Mouse (Mus musculus) NIH3T3 (cell line): ENCODE measurements around the gene Sdhb.

Source experiments
- DNase-seq: peaks from one replicate; pipeline ENCODE4 v3.0.0-alpha.2; 2012; ENCODE audit warnings: low read depth

Gene Sdhb

DNA sequence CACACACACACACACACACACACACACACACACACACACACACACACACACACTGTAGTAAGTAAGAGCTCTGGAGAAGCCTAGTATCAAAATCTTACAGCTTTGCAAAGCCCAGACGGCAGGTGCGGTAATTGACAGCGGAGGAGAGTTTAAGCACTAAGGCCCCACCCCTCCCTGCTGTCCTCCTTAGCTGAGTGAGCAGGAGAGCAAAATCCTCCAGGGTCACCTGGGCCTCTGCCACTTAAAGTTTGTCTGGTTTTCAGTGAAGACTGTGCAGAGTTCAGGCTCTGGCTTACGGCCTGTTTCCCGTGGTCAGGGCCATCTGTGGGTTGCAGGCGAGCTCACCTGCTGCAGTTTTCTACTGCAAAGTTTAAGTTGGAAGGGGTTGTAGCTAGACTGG is 12.5 kb upstream of the Sdhb start:
- no peak for DNase-seq

DNA sequence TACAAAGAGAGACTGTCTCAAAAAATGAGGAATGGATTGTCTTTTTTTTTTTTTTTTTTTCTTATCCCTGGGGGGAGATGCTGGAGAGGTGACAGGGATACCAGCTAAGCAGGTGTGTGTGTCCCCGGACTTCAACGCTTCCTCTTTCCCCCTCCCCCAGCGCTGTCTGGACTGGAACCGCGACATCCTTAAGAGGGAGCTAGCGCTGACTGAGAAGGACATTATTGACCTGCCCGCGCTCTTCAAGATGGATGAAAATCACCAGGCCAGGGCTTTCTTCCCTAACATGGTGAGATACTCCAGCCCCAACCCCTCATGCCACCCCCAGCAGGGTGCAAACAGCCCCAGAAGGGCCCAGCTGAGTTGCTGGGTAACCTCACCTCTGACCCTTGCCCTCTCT is 12.0 kb upstream of the Sdhb start:
- no peak for DNase-seq

DNA sequence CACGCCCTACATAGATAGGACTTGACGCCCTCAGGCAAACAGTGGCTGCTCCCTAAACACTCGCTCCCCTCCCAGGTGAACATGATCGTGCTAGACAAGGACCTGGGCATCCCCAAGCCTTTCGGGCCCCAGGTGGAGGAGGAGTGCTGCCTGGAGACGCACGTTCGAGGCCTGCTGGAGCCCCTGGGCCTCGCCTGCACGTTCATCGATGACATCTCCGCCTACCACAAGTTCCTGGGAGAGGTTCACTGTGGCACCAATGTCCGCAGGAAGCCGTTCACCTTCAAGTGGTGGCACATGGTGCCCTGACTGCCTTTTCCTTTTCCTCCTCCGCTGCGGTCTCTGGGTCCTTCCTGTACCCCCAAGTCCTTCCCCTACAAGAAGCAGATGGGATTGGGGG is 11.4 kb upstream of the Sdhb start:
- no peak for DNase-seq

DNA sequence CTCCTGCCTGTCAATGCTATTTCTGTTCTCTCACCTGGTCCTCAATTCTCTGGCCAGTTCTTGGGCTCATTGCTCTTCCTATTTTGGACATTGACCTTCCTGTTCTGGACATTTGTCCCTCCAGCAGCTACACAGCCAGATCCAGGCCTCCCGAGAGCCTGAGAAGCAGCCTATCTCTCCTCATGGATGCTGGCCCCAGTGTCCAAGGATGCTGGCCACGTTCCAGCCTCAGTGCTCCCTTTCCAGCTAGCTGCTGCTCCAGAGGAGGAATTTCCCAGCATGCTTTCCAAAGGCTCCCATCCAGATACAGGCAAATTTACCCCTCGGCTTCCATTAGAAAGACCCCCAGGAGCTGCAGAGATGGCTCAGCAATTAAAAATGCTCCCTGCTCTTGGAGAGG is 10.4 kb upstream of the Sdhb start:
- DNase-seq: no peak

DNA sequence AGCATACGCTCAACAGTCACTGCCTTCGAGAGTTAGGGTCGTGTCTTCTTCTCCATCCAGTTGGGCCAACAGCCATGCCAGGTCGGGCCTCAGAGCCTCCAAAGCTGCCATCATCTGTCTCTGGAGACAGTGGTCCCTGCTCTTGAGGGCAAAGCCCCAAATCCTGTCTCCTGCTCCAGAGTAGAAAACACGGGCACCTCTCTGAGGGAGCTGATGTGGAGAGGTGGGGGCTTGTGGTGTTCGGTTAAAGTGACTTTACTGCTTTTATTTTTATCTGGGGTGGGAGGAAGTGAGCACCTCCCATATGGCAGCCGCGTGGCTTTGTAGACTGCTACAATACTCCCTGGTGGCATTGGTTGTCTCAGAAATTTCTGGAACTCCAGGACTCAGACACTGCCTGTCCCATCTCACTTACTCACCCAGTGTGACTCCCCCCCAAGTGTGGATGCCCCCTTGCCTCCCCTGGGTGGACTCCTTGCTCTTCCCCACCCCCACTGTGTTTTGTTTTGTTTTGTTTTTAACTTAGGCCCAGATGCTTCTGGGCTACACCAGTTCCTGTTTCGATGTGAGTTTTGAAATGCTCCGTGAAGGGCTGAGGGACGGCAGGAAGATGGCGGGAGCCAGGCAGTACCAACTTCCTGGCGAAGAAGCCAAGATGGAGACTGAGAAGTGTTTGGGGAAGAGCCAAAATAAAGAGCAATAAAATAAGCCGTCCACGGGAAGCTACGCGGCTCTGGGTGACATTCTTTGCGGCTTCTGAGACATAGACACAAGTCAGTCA is 9.0 kb upstream of the Sdhb start:
- DNase-seq: no peak

DNA sequence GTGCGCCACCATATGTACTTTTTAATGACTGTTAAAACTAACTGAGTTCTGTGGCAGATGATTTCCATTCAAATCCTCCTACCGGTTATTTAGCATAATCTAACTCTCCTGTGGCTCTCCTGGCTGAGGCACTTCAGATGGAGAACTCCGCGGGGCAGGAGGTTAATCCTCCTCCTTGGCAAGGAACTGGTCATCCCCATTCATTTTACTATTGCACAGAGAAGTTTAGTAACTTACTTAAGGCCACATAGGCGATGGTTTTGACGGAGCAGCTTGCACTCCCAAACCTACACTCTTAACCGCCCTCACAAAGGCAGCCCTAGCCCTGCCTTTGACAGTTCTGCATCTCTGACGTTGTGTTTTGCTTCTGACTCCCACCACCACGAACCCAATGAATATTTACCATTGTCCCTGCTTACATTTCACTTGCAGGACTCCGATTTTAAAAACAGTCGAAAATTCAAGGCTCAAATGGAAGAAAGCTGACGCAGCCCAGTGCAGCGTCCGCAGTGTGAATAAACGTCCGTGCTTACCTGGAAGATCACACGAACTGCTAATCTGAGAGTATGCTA is 3.8 kb upstream of the Sdhb start:
- DNase-seq: no peak

DNA sequence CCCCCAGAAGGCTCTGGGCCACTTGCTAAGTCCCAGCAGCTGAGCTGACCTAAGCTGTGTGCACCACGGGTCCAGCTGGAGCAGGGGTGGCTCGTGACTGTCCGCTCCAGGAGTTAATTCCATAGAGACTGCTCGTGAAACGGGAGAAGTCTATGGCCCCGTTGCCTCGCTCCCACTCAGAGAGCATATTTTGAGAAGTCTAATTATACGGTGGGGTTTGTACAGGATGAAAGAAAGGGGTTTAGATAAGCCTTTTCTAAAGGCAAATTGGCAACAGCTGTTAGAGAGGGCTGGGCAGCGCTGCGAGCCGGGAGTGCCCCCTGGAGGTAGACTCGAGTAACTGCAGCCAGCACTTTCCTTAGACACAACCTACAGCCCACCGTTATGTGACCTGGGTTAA is 3.3 kb upstream of the Sdhb start:
- DNase-seq: peak; percentile 73

DNA sequence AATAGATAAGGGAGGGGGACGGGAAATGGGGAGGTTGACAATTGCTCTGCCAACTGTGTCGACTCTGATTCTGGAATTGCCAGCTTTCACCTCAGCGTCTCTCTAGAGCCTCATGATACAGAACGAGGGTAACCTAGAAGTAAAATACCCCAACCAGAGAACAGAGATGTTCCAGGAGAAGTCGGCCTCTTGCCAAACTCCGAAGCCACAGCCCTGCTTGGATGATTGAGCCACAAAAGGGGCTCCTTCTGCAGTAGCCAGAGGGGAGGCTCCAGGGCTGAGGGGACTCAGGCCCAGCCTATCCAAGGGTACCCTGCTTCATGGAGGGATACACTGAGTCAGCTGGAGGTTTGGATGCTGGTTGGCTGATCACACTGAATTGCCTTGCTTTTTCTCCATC is 2.7 kb upstream of the Sdhb start:
- DNase-seq: no peak

DNA sequence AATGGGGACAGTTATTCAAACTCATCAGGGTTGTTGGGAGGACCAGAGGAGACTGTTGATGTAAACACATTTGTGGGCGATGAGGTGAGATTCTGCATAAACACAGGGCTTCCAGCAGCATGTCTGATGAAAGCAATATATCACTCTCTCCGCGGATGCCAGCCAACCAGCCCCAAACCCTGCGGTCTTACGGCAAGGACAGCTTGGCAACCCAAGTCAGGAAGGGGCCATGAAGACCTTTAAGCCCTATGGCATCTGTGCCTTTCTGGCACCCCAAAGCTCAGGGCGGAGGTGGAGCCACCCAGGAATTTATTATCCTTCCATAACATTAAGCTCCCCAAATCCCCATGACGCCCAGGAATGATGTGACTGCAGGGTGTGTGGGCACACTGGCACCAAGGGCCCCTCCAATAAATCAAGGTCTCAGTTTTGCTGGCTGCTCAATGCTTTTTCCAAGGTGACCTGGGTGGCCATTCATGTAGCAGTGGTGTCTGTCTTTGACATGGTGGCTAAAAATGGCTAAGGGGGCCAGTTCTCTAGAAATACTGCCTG is 1.8 kb upstream of the Sdhb start:
- no peak for DNase-seq

DNA sequence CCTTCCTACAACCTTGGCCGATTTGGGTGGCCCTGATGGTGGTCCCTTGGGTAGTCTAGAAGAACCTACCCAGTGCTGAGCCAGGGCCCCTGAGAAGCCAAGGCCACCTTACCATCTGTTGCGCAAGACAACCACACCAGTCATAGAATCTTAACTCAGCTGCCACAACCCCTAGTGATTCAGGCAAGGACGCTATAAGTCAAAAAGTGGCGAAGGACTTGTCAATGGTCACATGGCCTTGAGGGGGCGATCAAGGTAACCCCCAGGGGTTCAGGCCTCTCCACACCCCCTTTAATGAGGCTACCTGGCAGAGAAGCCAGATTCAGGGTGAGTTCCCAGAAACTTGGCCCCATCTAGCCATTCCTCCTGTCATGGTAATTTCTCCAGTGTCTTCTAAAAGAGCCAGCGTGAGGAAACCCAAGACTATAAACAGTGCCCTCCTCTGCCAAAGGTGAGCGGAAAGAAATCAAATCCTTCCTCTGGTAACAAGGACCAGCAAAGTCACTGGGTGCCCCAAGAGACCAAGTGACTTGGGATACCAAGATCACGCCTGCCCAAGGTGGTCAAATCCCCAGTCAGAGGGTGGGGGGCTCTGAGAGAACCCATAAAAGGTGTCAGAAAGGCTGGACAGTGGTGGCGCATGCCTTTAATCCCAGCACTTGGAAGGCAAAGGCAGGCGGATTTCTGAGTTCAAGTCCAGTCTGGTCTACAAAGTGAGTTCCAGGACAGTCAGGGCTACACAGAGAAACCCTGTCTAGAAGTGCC is 1.1 kb upstream of the Sdhb start:
- DNase-seq: no peak

DNA sequence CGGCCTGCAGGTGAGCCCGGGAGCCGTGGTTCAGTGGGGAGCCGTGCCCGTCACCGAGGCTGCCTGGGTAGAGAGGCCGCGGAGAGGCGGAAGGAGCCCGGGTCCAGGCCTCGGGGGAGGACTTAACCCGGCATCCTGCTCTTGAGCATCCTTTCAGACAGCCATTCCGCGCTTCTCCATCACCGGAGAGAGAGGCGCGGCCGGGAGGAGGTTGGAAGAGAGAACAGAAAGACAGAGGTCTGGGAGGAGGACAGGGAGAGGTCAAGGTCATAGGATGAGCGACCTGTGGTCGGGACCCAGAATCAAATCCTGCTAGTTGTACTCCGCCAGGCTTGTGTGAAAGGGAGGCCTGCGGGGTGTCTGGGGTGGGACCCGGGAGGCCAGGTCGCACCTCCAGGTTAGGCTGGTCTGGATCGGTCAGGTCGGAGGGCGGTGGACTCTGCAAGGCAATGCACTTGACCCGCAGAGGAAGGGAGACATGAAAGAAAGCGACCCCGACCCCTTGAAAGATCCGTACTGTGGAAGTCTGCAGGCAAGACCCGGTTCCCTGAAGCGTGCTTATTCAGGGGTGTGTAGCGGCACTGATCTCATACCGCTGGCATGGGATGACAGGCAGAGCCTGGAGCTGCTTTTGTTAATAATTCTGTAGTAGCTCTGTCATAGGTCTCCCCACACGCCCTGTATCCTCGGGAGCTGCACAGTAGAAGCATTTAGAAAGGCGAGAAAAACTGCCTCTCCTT is 634 bp downstream of the Sdhb start:
- no peak for DNase-seq

DNA sequence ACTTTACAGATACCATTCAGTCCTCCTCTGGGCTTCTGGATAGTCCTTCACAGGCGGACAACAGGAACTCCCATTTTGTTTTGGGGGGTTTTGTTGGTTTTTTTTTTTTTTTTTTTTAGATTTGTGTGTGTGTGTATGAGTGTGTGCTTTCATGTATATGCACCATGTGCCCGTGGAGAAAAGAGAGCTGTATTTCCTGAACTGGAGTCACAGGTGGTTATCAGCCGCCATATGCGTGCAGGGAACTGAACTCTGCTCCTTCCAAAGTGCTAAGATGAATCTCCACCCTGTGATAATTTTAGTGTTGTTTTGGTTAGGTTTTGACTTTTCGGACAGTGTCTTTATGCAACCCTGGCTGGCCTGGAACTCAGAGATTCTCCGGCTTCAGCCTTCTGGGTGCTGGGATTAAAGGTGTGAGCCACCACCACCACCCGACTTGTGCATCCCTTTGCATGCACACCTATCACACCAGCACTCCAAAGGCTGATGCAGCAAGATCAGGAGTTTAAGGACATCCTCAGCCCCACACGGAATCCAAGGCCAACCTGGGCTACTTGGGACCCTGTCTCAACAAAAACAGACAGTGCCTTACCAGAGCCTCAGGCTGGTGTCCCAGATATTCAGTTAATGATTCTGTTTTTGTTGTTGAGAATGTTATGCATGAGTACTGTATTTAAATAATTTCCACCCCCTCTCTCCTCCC is 1.4 kb downstream of the Sdhb start:
- no peak for DNase-seq

DNA sequence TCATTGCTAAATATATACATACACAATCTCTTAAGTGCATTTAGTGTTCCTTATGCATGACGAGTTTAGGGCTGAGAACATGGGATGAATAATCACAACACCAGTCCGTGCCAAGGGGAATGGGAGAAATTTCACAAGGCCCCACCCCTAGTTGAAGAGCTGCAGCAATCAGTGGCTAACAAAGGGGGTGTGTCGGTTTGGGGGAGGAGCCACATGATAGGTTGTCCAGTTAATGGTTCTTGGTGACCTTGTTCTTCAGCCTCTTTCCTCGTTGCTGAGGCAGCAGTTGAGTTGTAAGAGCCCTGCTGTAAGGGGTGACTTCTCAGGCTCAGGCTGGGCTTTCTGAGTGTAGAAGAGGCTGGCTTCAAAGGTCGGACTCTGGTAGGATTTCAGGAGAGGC is 1.9 kb downstream of the Sdhb start:
- DNase-seq: peak; percentile 77

DNA sequence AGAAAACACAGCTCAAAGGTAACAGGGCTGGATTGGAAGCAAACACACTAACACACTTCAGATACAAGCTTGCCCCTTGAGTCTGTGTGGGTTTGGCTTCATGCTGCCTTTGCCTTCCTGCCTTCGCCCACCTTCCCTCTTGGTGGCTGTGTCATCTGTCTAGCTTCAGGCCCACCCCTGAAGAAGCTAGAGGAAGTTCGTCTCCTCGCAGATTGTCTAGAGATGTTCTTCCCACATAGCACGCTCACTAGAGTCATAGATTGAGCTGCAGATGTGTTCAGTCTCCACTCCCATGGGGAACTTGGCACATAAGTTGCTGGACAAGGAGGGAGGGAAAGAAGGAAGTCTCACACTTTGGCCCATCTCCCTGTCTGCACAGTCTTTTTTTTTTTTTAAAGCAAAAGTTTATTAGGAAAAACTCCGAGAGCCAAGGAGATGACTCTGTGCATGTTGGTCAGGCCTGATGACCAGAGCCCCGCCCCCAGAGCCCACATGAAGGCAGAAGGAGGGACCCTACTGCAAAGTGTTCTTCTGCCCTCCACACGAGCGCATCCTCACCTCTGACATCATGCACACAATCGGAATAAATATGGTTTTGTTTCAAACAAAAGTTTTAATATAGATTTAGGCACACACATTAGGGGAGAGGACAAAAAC is 3.1 kb downstream of the Sdhb start:
- DNase-seq: no peak

DNA sequence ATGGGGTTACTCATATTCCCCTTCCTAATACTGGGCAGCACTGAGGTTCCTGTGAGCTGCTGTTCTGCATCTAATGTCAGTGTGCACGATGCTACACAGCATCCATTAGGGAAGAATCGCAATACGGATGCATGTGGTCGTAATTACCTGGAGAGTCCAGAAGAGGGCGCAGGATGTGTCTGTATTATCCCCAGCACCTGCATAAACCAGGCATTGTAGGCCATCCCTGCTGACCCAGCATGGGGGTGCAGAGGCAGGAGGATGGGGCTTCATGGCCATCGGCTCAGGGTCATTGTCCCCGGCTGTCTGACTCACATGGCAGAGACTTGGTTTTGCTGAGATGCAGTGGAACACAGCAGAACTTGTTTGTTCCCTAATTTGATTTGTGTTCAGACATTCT is 3.6 kb downstream of the Sdhb start:
- peak; percentile 85 for DNase-seq

DNA sequence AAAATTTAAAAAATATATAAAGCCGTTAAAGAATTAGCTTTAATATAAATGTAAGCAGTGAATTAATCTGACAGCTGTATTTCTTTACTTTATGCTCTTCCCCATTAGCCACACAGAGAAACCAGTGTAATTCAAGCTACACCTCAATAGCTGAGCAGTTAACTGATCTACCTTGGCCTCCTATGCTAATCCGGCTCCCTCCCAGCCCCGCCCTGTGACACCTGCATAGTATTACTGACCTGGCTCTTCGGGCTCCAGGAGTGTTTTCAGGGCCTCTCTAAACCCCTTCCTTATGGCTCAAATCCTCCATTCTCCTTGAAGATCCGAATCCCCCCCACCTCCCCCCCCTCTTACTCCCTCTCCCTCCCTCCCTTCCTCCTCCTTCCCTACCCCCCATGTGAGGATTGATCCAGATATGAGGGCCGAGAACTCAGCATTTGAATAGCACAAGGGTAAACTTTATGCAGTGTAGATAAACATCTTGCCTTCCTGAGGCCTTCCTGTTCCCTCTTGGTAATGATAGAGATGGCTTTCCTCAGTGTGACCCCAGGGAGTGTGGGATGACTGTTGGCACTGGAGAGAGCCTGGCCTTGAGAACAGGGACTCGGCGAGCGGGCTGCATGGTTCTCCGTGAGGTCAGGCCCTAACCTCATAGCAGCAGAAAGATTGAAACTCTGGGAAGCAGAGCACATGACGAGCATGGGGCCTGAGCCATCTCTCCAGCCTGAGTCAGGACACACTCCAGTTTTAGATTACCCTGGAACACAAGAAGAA is 6.6 kb downstream of the Sdhb start:
- no peak for DNase-seq

DNA sequence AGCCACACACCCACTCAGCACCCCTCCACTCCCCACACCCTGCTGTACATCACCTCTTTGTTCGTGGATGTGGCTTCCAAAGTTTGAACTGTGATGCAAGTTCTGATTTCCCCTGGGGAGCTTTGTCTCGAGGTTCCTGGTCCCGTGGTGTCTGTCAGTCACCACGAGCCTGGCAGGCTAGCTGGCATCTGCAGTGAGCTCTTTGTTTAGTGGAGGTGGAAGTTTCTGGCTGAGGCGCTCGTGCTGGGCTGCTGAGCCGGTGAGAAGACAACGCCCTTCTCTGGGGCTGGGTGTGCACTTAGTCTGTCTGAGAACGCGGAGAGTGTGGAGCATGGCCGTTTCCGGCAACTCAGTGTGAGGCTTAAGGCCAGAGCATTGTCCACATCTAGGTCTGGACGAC is 10.7 kb downstream of the Sdhb start:
- DNase-seq: no peak

DNA sequence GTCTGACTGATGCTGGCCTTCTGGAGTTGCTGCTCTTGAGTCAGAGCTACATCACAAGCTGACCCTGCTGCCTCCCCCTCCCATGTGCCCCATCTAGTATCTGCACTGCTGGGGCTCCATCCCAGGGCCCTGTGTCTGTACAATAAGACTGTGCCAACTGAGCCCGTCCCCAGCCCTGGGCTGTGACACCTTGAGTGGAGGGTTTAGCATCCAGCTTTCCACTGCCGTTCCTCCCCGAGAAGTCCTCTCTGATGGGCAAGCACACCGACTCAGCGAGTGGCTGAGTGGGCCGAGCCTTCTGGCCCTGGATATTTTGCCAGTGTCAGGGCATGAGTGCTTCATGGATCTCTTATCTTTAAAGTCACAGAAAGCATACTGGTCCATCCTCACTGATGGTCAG is 13.4 kb downstream of the Sdhb start:
- no peak for DNase-seq

DNA sequence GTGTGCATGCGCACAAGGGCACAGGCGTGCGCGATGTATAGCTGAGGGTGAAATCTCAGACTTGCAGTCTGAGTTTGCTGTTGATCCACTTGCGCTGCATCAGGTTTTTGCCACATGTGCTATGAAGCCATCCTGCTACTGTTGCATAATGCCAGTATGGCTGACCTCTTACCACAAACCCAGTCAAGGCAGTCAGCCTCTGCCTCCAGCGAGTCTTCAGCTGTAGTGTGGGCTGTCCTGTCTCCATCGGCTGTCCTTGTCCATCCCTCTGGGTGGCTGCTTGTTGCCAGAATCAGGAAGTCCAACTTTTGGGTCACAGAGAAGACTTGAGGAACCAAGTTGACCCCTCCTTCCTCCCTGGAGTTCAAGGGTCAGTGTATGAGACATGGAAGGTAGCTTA is 14.4 kb downstream of the Sdhb start:
- no peak for DNase-seq

DNA sequence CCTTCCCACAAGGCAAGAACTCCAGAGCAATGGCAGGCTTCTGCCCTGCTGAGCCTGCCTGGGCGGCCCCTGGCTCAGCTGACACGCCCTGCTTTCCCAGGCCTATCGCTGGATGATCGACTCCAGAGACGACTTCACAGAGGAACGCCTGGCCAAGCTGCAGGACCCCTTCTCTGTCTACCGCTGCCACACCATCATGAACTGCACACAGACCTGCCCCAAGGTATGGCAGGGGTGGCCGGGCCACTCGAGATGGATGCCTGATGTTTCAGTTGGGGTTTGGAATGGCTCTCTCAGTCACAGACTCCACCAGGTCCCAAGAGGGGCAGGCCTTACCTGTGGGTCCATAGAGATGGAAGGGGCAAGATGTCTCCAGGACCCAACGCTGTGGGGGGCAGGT is 16.3 kb downstream of the Sdhb start:
- no peak for DNase-seq
